Mouse (Mus musculus) erythroblast, embryonic 14.5 days (primary cell): Measurements from ENCODE around the gene Ninj2.

Experiments
- GATA1 ChIP-seq: IDR thresholded peaks from 2 replicates; pipeline ENCODE4 v1.6.1; 2012; ENCODE audit warnings: low read length, inconsistent platforms, mixed read lengths
- TAL1 ChIP-seq: IDR thresholded peaks from 3 replicates; pipeline ENCODE4 v1.6.1; 2012; ENCODE audit warnings: low read length, inconsistent platforms, mixed read lengths

DNA sequence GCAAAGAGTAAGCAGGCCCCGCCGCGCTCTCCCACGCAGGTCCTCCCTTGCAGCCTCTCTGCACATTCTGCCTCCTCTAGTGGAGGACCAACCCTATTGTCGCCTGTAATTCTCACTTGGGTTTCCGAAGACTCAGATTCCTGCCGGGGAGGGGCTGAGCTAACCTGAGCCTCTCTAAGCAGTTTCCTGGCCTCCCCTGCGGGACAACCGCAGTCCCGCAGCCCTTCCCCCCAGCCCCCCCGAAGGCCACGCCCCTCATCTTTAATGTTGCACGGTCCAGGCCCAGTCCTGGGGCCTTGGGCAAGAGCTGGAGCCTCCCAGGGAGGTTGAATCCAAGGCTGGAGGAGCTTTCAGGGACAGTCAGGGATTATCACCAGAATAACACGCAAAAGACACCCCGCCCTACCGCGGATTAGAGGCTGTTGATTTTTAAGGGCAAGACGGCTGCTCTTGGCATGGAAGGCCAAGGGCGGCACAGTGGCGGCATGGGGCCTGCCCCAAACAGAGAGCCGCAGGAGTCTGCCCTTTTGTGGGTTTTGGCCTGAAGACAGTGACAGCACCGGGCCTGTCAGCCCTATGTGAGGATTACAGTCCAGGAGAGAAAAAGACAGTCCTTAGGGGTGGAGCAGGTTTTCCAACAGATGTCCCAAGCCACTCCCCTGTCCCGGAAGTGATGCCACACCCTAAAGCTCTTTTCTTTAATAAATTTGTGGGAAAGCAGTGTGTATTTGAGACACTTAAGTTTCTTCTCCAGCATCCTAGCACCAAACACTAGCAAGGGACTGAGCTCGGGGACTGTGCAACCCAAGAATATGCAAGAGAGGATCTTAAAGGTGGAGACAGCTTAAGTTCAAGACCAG lies 95.5 kb downstream of the Ninj2 start:
- TF ChIP-seq TAL1 = no peak
- TF ChIP-seq GATA1 = no peak
